Comparison of ENCODE assay signal across 24 mouse cellular contexts in the genomic region with DNA sequence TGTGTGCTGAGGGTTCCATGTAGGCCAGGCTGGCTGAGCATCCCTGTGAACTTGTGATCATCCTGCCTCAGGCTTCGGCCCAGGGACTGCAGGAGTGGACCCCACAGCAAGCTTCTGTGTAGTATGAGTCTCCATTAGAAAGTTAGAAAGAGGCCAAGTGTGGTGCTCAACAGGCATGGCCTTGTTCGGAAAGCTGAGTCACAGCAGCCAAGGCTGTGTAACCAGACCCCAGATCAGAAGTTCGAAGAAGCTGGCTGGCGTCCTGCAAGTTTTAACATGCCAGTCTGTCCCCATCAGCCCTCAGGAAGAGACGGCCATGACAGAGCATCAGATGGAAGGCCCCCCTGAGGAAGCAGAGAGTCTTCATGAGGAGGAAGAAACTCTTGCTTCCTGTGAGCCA. TPM values are rescaled to one million over a fixed set of nuclear protein-coding genes. Genes with fewer than 3 reads are reported as not detected.
A peak's percentile ranks its signal among the peaks of the same experiment; 100 is the strongest.
DNase-seq lines count a peak whose midpoint lies in the region; TF ChIP-seq lines count a peak whose summit lies in the region.
"Had no signal": no experiment of that assay in that cellular context is flagged by ENCODE, and none has a peak within 500 bp of the region (broad histone marks: within the 10 kb centered on the region; RNA-seq: fewer than 3 reads in every experiment).

No protein-coding gene starts in this region.

- peak overlapping the region; percentile 85 for H3K4me3 ChIP-seq in testis, adult 2 months (ENCODE audit: control insufficient read depth, low read depth, low read length)
- H3K4me3 ChIP-seq: kidney, embryonic 15.5 days; limb, embryonic 13.5 days; liver, embryonic 13.5 days; midbrain, embryonic 13.5 days; neural tube, embryonic 13.5 days; stomach, embryonic 15.5 days had no signal

- no peaks in the 10 kb centered on the region for H3K27me3 ChIP-seq in testis, adult 2 months (ENCODE audit: control insufficient read depth, insufficient read depth, low read length)
- H3K27me3 ChIP-seq: kidney, embryonic 15.5 days; limb, embryonic 13.5 days; liver, embryonic 13.5 days; midbrain, embryonic 13.5 days; neural tube, embryonic 13.5 days; stomach, embryonic 15.5 days had no signal

- TF ChIP-seq CTCF in testis, adult 2 months (IDR thresholded peaks at IDR 0.05; ENCODE audit: control insufficient read depth, insufficient read depth, insufficient replicate concordance, low read depth, low read length) = no peak

- H3K4me1 ChIP-seq in testis, adult 2 months (ENCODE audit: control insufficient read depth, insufficient read depth, low read length) = no peaks in the 10 kb centered on the region
- H3K4me1 ChIP-seq: liver, embryonic 13.5 days; midbrain, embryonic 13.5 days; neural tube, embryonic 13.5 days; stomach, embryonic 15.5 days had no signal

- H3K36me3 ChIP-seq in testis, adult 2 months (ENCODE audit: control insufficient read depth, insufficient read depth, low read length) = peaks cover 12% of the 10 kb centered on the region

- DNase-seq in gastrocnemius, adult 18-20 months (ENCODE audit: low spot score) = peak; percentile 15
- no peak for DNase-seq in gastrocnemius, postnatal 4 days (ENCODE audit: low spot score in 2 of 2)
- DNase-seq in testis, postnatal 10 days (ENCODE audit: low spot score) = no peak
- DNase-seq in adrenal gland, postnatal 25 days = peak; percentile 39
- peak; percentile 31 for DNase-seq in testis, postnatal 14 days (ENCODE audit: low spot score)
- DNase-seq in spleen, adult 18-20 months = no peak
- DNase-seq in B cell, adult 2 months = no peak
- DNase-seq: cerebellum, adult 11 months; cerebellum, adult 9-11 months; heart, adult 18-20 months; heart, postnatal 4 days; kidney, adult 18-20 months; kidney, postnatal 25 days; liver, embryonic 13.5 days; lung, adult 18-20 months; lung, postnatal 4 days; thymus, postnatal 4 days had no signal

- H3K27ac ChIP-seq in testis, adult 2 months (ENCODE audit: control insufficient read depth, insufficient read depth, low read depth, low read length) = no peak overlapping the region
- H3K27ac ChIP-seq: hindbrain, embryonic 14.5 days; kidney, embryonic 15.5 days; limb, embryonic 13.5 days; liver, embryonic 13.5 days; midbrain, embryonic 13.5 days; neural tube, embryonic 13.5 days; stomach, embryonic 15.5 days had no signal

- TF ChIP-seq POLR2A in testis, adult 2 months (IDR thresholded peaks at IDR 0.05; ENCODE audit: control insufficient read depth, low read depth, low read length) = no peak

RNA-seq across cellular contexts. Expression of gene Aebp2, which starts 31.1 kb away (rescaled TPM):
- 10 to 100 TPM; 31.8 to 36.4 TPM for total RNA-seq in gastrocnemius, adult 18-20 months (2021)
- 10 to 100 TPM; 53.6 to 55.8 TPM for total RNA-seq in gastrocnemius, postnatal 4 days (2021)
- 17.1 and 18.4 TPM in 2 replicates for polyA plus RNA-seq in testis, adult 2 months (2012; rRNA removed)
- total RNA-seq in adrenal gland, postnatal 25 days (2021) = 51.2 and 61.4 TPM in 2 replicates

Comparison
In these comparisons a context has a peak if more than half of its experiments do, and no peak if none do; other contexts are left out.
1. DNase-seq: peak in gastrocnemius, adult 18-20 months (single experiment), adrenal gland, postnatal 25 days (single experiment) and testis, postnatal 14 days (single experiment); none in gastrocnemius, postnatal 4 days (0 of 2), testis, postnatal 10 days (single experiment), spleen, adult 18-20 months (0 of 2) and B cell, adult 2 months (0 of 2).